Mouse (Mus musculus) ES-E14 (cell line): ENCODE data around the gene Cdk17. TPM values are rescaled to one million over a fixed set of nuclear protein-coding genes. Genes with fewer than 3 reads are reported as not detected.
A peak's percentile ranks its signal among the peaks of the same experiment; 100 is the strongest.

Experiments used
- DNase-seq: peaks from one replicate; pipeline ENCODE4 v3.0.0-alpha.2; 2013; ENCODE audit warnings: low read depth, low spot score
- H3K27ac ChIP-seq: 2 replicates; pipeline ENCODE4 v1.5.1; 2012; ENCODE audit warnings: low read depth, mild to moderate bottlenecking, low read length, moderate library complexity, mixed read lengths; ENCODE audit not compliant: poor library complexity, insufficient read depth, severe bottlenecking
- H3K36me3 ChIP-seq: 2 replicates; pipeline ENCODE4 v1.6.1; 2012; ENCODE audit warnings: mild to moderate bottlenecking, low read length, moderate library complexity, mixed read lengths; ENCODE audit not compliant: control insufficient read depth, poor library complexity, insufficient read depth, severe bottlenecking
- H3K4me1 ChIP-seq, 2 experiments: fragments of 150-350 bp in 1 of 2; sonication (generic) in 1 of 2; 2 replicates each; pipeline ENCODE4 v1.6.1; 2012; ENCODE audit warnings: low read length in 2 of 2, mild to moderate bottlenecking in 1 of 2, mixed read lengths in 1 of 2; ENCODE audit not compliant: control insufficient read depth in 2 of 2, insufficient read depth in 2 of 2, poor library complexity in 1 of 2
- H3K4me3 ChIP-seq, 2 experiments: fragments of 150-350 bp in 1 of 2; sonication (generic) in 1 of 2; 2 replicates each; pipeline ENCODE4 v1.5.1; 2012; ENCODE audit warnings: low read length in 2 of 2, low read depth in 1 of 2, mild to moderate bottlenecking in 1 of 2, mixed read lengths in 1 of 2; ENCODE audit not compliant: insufficient read depth in 1 of 2, poor library complexity in 1 of 2, severe bottlenecking in 1 of 2
- H3K9ac ChIP-seq: 2 replicates; pipeline ENCODE4 v1.6.1; 2012; ENCODE audit warnings: low read depth, mild to moderate bottlenecking, low read length, mixed read lengths; ENCODE audit not compliant: poor library complexity, insufficient read depth, severe bottlenecking
- H3K9me3 ChIP-seq: fragments of 150-350 bp; sonication (generic); 2 replicates; pipeline ENCODE4 v1.6.1; 2012; ENCODE audit warnings: low read depth, mild to moderate bottlenecking, low read length; ENCODE audit not compliant: control insufficient read depth, insufficient read depth
- CHD2 ChIP-seq: IDR thresholded peaks from 2 replicates; pipeline ENCODE4 v1.6.1; 2014; ENCODE audit warnings: mild to moderate bottlenecking, low read depth, low read length, inconsistent platforms
- HCFC1 ChIP-seq: IDR thresholded peaks from 2 replicates; pipeline ENCODE4 v1.6.1; 2012; ENCODE audit warnings: low read length, inconsistent platforms, borderline replicate concordance; ENCODE audit not compliant: insufficient read depth
- MAFK ChIP-seq: IDR thresholded peaks from 2 replicates; pipeline ENCODE4 v1.6.1; 2014; ENCODE audit warnings: mild to moderate bottlenecking, low read depth, low read length, inconsistent platforms; ENCODE audit not compliant: insufficient read depth
- ZC3H11A ChIP-seq: IDR thresholded peaks from 2 replicates; pipeline ENCODE4 v1.6.1; 2012; ENCODE audit warnings: low read depth, mild to moderate bottlenecking, inconsistent platforms, low read length, borderline replicate concordance
- ZNF384 ChIP-seq: IDR thresholded peaks from 2 replicates; pipeline ENCODE4 v1.6.1; 2012; ENCODE audit warnings: low read depth, low read length, inconsistent platforms
- in situ Hi-C, 2 experiments: fragments of 600-800 bp; cut with MboI; formaldehyde crosslinking; loops; one replicate each; pipeline ENCODE4 v1.15.1; 2025; ENCODE audit warnings: low sequenced_read_pairs in 2 of 2, inconsistent platforms in 1 of 2; ENCODE audit not compliant: unreplicated experiment in 2 of 2
- total RNA-seq: library from RNA; depleted of rRNA; stranded (reverse); fragments of 300-350 nt; gene quantifications from 2 replicates; pipeline ENCODE4 v1.2.3, GENCODE M21; 2012

Cdk17 gene
- total RNA-seq, 1 experiment: 28.0 TPM

GRCm38 (mm10) chr10:93239201-93239806, 78.6 kb downstream of the Cdk17 start:
- H3K4me1 ChIP-seq: peaks cover 6 to 16% of the 10 kb centered on the region in 2 experiments
- no peaks in the 10 kb centered on the region for H3K9me3 ChIP-seq
- peaks cover 16% of the 10 kb centered on the region for H3K36me3 ChIP-seq
- in situ Hi-C loops: no loop called here
- no peak overlapping the region for H3K9ac ChIP-seq
- H3K4me3 ChIP-seq: no peak overlapping the region
- no peak for DNase-seq
- TF ChIP-seq CHD2 (no peak), MAFK (no peak), ZC3H11A (no peak), HCFC1 (no peak), ZNF384 (no peak)
- H3K27ac ChIP-seq: no peak overlapping the region

- Histone ChIP-seq H3K4me1 (peaks cover 6 to 16% of the 10 kb centered on the region in 2 experiments), H3K4me3 (no peak overlapping the region), H3K36me3 (peaks cover 11% of the 10 kb centered on the region), H3K9ac (peak overlapping the region; percentile 32; the same call in 1 of the 2 replicates), H3K27ac (peak overlapping the region; percentile 88; the same call in 1 of the 2 replicates), H3K9me3 (no peaks in the 10 kb centered on the region)
- 0 out of 2 replicates have a peak, but pooled peaks have one; percentile 24 for TF ChIP-seq HCFC1
- no peak for TF ChIP-seq ZC3H11A
- peak; percentile 44; the same call in 1 of the 2 replicates for TF ChIP-seq CHD2
- in situ Hi-C loops: no loop called here
- DNase-seq: peak; percentile 80
These were observed 81.5 kb downstream of the Cdk17 start for GRCm38 (mm10) chr10:93242208-93242607.

- no peak overlapping the region for H3K4me3 ChIP-seq
- peak overlapping the region; percentile 76; the same call in 1 of the 2 replicates for H3K27ac ChIP-seq
- peaks cover 10 to 16% of the 10 kb centered on the region in 2 experiments for H3K4me1 ChIP-seq
- H3K9me3 ChIP-seq: no peaks in the 10 kb centered on the region
- H3K9ac ChIP-seq: no peak overlapping the region
- TF ChIP-seq ZC3H11A (no peak), HCFC1 (no peak), CHD2 (no peak), MAFK (no peak), ZNF384 (no peak)
- no peak for DNase-seq
- peaks cover 9% of the 10 kb centered on the region for H3K36me3 ChIP-seq
- in situ Hi-C loops: no loop called here
These were observed 82.2 kb downstream of the Cdk17 start for GRCm38 (mm10) chr10:93242861-93243260.

GRCm38 (mm10) chr10:93244209-93244705, 83.6 kb downstream of the Cdk17 start:
- Histone ChIP-seq H3K9me3 (no peaks in the 10 kb centered on the region), H3K4me1 (peaks cover 11 to 16% of the 10 kb centered on the region in 2 experiments), H3K27ac (no peak overlapping the region), H3K9ac (no peak overlapping the region; the same call in 1 of the 2 replicates), H3K36me3 (peaks cover 5% of the 10 kb centered on the region), H3K4me3 (no peak overlapping the region)
- no peak for DNase-seq
- in situ Hi-C loops: no loop called here
- no peak for TF ChIP-seq CHD2
- TF ChIP-seq HCFC1: no peak
- TF ChIP-seq ZNF384: no peak
- no peak for TF ChIP-seq MAFK
- no peak for TF ChIP-seq ZC3H11A
